Mouse (Mus musculus) kidney, adult 8-10 months (tissue): ENCODE measurements around the gene Crtc3.

Experiments
- DNase-seq, 2 experiments: peaks; one replicate each; pipeline ENCODE4 v3.0.0; 2022

Crtc3 gene

GRCm38 (mm10) chr7:80682630-80683029, 6.0 kb downstream of the Crtc3 start:
- no peak for DNase-seq

- no peak for DNase-seq
Measured at GRCm38 (mm10) chr7:80680218-80680847, 8.3 kb downstream of the Crtc3 start.

GRCm38 (mm10) chr7:80672323-80672722, 16.4 kb downstream of the Crtc3 start:
- no peak for DNase-seq

GRCm38 (mm10) chr7:80670889-80671288, 17.8 kb downstream of the Crtc3 start:
- no peak for DNase-seq

GRCm38 (mm10) chr7:80667190-80667589, 21.5 kb downstream of the Crtc3 start:
- peak; percentile 48 to 52 for DNase-seq

- DNase-seq, result peak in 1 of 2 experiments; percentile 9
Measured at GRCm38 (mm10) chr7:80666198-80666915, 22.3 kb downstream of the Crtc3 start.

GRCm38 (mm10) chr7:80661082-80661481, 27.6 kb downstream of the Crtc3 start:
- no peak for DNase-seq

- no peak for DNase-seq
Measured at GRCm38 (mm10) chr7:80660619-80661018, 28.1 kb downstream of the Crtc3 start.

GRCm38 (mm10) chr7:80657896-80658295, 30.8 kb downstream of the Crtc3 start:
- DNase-seq, result no peak

- no peak for DNase-seq
Measured at GRCm38 (mm10) chr7:80655350-80656013, 33.2 kb downstream of the Crtc3 start.

- DNase-seq, result no peak
Measured at GRCm38 (mm10) chr7:80654926-80655325, 33.8 kb downstream of the Crtc3 start.

- DNase-seq, result no peak
Measured at GRCm38 (mm10) chr7:80654393-80654792, 34.3 kb downstream of the Crtc3 start.

GRCm38 (mm10) chr7:80653971-80654370, 34.7 kb downstream of the Crtc3 start:
- no peak for DNase-seq

GRCm38 (mm10) chr7:80653077-80653476, 35.6 kb downstream of the Crtc3 start:
- no peak for DNase-seq

GRCm38 (mm10) chr7:80652289-80652688, 36.4 kb downstream of the Crtc3 start:
- no peak for DNase-seq

GRCm38 (mm10) chr7:80647437-80647871, 41.2 kb downstream of the Crtc3 start:
- peak in 1 of 2 experiments; percentile 27 for DNase-seq

- DNase-seq, result no peak
Measured at GRCm38 (mm10) chr7:80646093-80647025, 42.3 kb downstream of the Crtc3 start.

GRCm38 (mm10) chr7:80642976-80643666, 45.6 kb downstream of the Crtc3 start:
- DNase-seq, result no peak

- DNase-seq, result no peak
Measured at GRCm38 (mm10) chr7:80642552-80642951, 46.1 kb downstream of the Crtc3 start.

GRCm38 (mm10) chr7:80641899-80642298, 46.8 kb downstream of the Crtc3 start:
- DNase-seq, result no peak

- DNase-seq, result peak; percentile 52 to 53
Measured at GRCm38 (mm10) chr7:80641497-80641896, 47.2 kb downstream of the Crtc3 start.

- DNase-seq, result no peak
Measured at GRCm38 (mm10) chr7:80639981-80640380, 48.7 kb downstream of the Crtc3 start.
